Mouse (Mus musculus) heart, embryonic 16.5 days (tissue): Measurements from ENCODE around the gene Kat8. TPM values are rescaled to one million over a fixed set of nuclear protein-coding genes. Genes with fewer than 3 reads are reported as not detected.

ENCODE experiments used
- ATAC-seq: fragments of 200-750 bp; cut with Nextera tagmentation; replicated peaks from 2 replicates; pipeline ENCODE4 v1.8.0; 2017; ENCODE audit warnings: moderate number of reproducible peaks; ENCODE audit not compliant: insufficient read depth, low FRiP score; ENCODE audit errors: extremely low read depth
- H3K27ac ChIP-seq: fragments of 300-500 bp; sonication (generic); 2 replicates; pipeline ENCODE4 v1.5.1; 2014; ENCODE audit warnings: mild to moderate bottlenecking, low read length, control low read depth, moderate library complexity
- H3K27me3 ChIP-seq: fragments of 300-500 bp; sonication (generic); 2 replicates; pipeline ENCODE4 v1.6.1; 2014; ENCODE audit warnings: low read length, mixed read lengths; ENCODE audit not compliant: control insufficient read depth, insufficient read depth
- H3K36me3 ChIP-seq: fragments of 300-500 bp; sonication (generic); 2 replicates; pipeline ENCODE4 v1.6.1; 2014; ENCODE audit not compliant: control insufficient read depth, insufficient read depth
- H3K4me1 ChIP-seq: fragments of 300-500 bp; sonication (generic); 2 replicates; pipeline ENCODE4 v1.6.1; 2014; ENCODE audit warnings: low read length, mixed read lengths; ENCODE audit not compliant: control insufficient read depth, insufficient read depth
- H3K4me2 ChIP-seq: fragments of 300-500 bp; sonication (generic); 2 replicates; pipeline ENCODE4 v1.6.1; 2014; ENCODE audit warnings: low read depth, mild to moderate bottlenecking, control low read depth, low read length
- H3K4me3 ChIP-seq: fragments of 300-500 bp; sonication (generic); 2 replicates; pipeline ENCODE4 v1.5.1; 2014; ENCODE audit warnings: mild to moderate bottlenecking, control low read depth, low read length
- H3K9ac ChIP-seq: fragments of 300-500 bp; sonication (generic); 2 replicates; pipeline ENCODE4 v1.6.1; 2014; ENCODE audit warnings: low read length, control low read depth
- H3K9me3 ChIP-seq: fragments of 300-500 bp; sonication (generic); replicated peaks from 2 replicates; pipeline ENCODE4 v1.6.1; 2016; ENCODE audit warnings: low read length; ENCODE audit not compliant: control insufficient read depth
- WGBS: fragments of 180-500 bp; shearing (Covaris S2); extraction: QIAGEN DNeasy Blood & Tissue Kit; methylation state at CpG from one replicate; pipeline ENCODE4 v1.1.7; 2014; 5-methylcytosine and 5-hydroxymethylcytosine counted together
- polyA plus RNA-seq: library from polyadenylated mRNA; unstranded; fragments of >200 nt; fragmentation: Nextera tagmentation; extraction: Ambion mirVana; gene quantifications from 2 replicates; pipeline ENCODE4 v1.2.1, GENCODE M21; 2015

The Kat8 gene
- polyA plus RNA-seq, 1 experiment from 2014 or later = 30.4 TPM

- ATAC-seq = no peak
- Histone ChIP-seq H3K9ac (no peak overlapping the region), H3K9me3 (no peaks in the 10 kb centered on the region), H3K4me3 (no peak overlapping the region), H3K4me1 (no peaks in the 10 kb centered on the region), H3K27me3 (peaks cover 6% of the 10 kb centered on the region), H3K4me2 (no peak overlapping the region), H3K27ac (no peak overlapping the region), H3K36me3 (peaks cover 6% of the 10 kb centered on the region; the same call in 1 of the 2 replicates)
- 79% methylated on average over 5 of the region's 5 CpGs for WGBS
Observed at GRCm38 (mm10) chr7:127923714-127924113, 11.4 kb downstream of the Kat8 start.

DNA sequence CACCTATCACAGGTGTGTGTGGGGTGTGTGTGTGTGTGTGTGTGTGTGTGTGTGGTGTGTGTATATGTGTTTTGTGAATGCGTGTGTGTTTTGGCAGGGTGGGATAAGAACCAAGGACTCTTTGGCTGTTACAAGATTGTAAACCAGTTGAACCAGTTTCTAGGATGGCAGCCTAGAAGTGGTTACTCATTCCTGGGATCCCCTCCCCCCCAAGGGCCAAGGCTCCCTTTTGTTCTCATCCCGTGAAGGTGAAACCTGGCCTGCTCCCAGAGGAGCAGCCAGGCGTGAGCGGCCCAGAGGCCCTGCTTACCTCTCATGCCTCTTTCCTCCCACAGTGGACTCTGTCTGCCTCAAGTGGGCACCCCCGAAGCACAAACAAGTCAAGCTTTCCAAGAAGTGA, 12.9 kb downstream of the Kat8 start:
- peaks cover 12% of the 10 kb centered on the region for H3K27me3 ChIP-seq
- H3K4me2 ChIP-seq = no peak overlapping the region
- 67% methylated on average over 5 of the region's 5 CpGs for WGBS
- no peak overlapping the region for H3K4me3 ChIP-seq
- peaks cover 3% of the 10 kb centered on the region; the same call in 1 of the 2 replicates for H3K4me1 ChIP-seq
- H3K27ac ChIP-seq = no peak overlapping the region
- peaks cover 6% of the 10 kb centered on the region; the same call in 1 of the 2 replicates for H3K36me3 ChIP-seq
- no peak for ATAC-seq
- no peaks in the 10 kb centered on the region for H3K9me3 ChIP-seq
- no peak overlapping the region for H3K9ac ChIP-seq

DNA sequence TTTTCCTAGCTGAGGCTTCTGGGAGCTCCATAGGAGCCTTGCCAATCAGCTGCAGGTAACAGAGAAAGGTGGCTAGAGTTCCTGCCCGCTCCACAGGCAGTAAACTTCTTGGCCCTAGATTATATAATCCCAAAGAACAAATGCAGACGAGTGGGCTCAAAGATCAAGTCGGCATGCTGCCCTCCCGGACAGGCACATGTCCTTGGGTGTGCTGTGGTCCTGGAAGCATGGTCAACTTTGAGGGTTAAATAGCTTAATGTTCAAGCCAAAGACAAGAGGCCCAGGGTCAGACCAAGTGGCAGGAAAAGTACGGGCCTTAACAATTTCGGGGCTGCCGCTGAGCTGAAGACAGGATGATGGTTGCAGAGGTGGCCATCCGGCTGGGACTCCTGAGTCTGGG, 13.8 kb downstream of the Kat8 start:
- no peak overlapping the region for H3K4me3 ChIP-seq
- peaks cover 6% of the 10 kb centered on the region; the same call in 1 of the 2 replicates for H3K36me3 ChIP-seq
- 90% methylated on average over 8 of the region's 8 CpGs for WGBS
- no peak for ATAC-seq
- H3K9ac ChIP-seq = no peak overlapping the region
- H3K4me1 ChIP-seq = peaks cover 3% of the 10 kb centered on the region; the same call in 1 of the 2 replicates
- no peak overlapping the region for H3K4me2 ChIP-seq
- no peaks in the 10 kb centered on the region for H3K9me3 ChIP-seq
- H3K27ac ChIP-seq = no peak overlapping the region
- H3K27me3 ChIP-seq = peaks cover 12% of the 10 kb centered on the region

DNA sequence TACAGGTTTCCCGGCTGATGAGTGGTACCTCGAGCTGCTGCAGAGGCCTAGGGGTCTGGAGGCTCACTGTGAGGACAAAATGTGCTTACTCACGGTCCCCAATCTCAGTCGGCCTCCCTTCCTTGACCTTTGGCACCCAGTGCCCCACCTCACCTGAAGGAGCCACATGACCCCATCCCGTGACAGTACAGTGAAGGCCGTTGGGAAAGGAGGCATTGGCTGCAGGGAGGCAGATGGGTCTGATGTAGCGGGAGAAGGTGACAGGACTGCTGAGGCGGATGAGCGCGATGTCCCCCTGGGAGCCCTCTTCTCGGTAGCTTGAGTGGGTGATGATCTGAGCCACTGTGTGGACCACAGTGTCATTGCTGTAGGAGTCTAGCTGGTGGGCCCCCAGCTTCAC, 14.5 kb downstream of the Kat8 start:
- H3K27me3 ChIP-seq = peaks cover 12% of the 10 kb centered on the region
- 82% methylated on average over 11 of the region's 11 CpGs for WGBS
- no peaks in the 10 kb centered on the region for H3K9me3 ChIP-seq
- no peak overlapping the region for H3K4me3 ChIP-seq
- no peak overlapping the region for H3K9ac ChIP-seq
- no peak overlapping the region for H3K27ac ChIP-seq
- no peak overlapping the region for H3K4me2 ChIP-seq
- H3K36me3 ChIP-seq = peaks cover 6% of the 10 kb centered on the region; the same call in 1 of the 2 replicates
- no peak for ATAC-seq
- peaks cover 7% of the 10 kb centered on the region; the same call in 1 of the 2 replicates for H3K4me1 ChIP-seq

DNA sequence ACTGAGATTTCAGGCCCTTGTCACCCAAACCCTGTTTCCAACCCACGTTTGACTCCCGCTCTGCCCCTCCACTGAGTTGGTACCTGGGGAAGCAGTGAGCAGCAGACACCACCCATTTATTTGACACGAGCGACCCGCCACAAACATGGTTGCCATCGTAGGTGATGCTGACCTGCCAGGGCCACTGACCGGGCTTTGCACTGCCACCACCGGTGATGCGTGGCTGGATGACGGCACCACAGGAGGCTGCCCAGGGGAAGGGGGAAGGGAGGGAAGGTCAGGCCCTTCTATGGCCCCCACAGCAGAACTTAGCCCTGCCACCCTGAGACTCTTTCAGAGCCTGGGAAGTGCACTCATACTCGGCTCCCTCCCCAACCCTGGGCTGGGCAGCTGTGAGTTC, 15.4 kb downstream of the Kat8 start:
- Histone ChIP-seq H3K9me3 (no peaks in the 10 kb centered on the region), H3K4me3 (no peak overlapping the region), H3K27me3 (peaks cover 12% of the 10 kb centered on the region), H3K4me2 (no peak overlapping the region; the same call in 1 of the 2 replicates), H3K9ac (no peak overlapping the region), H3K27ac (no peak overlapping the region), H3K4me1 (peaks cover 7% of the 10 kb centered on the region; the same call in 1 of the 2 replicates), H3K36me3 (peaks cover 6% of the 10 kb centered on the region; the same call in 1 of the 2 replicates)
- WGBS = 86% methylated on average over 11 of the region's 11 CpGs
- no peak for ATAC-seq

- no peak for ATAC-seq
- Histone ChIP-seq H3K4me1 (peaks cover 7% of the 10 kb centered on the region; the same call in 1 of the 2 replicates), H3K4me2 (peak overlapping the region; percentile 55; the same call in 1 of the 2 replicates), H3K9me3 (no peaks in the 10 kb centered on the region), H3K36me3 (peaks cover 6% of the 10 kb centered on the region; the same call in 1 of the 2 replicates), H3K27me3 (peaks cover 12% of the 10 kb centered on the region), H3K4me3 (no peak overlapping the region; the same call in 1 of the 2 replicates), H3K27ac (no peak overlapping the region), H3K9ac (no peak overlapping the region)
- WGBS = 46% methylated on average over 5 of the region's 5 CpGs
Observed at GRCm38 (mm10) chr7:127928596-127928995, 16.3 kb downstream of the Kat8 start.

DNA sequence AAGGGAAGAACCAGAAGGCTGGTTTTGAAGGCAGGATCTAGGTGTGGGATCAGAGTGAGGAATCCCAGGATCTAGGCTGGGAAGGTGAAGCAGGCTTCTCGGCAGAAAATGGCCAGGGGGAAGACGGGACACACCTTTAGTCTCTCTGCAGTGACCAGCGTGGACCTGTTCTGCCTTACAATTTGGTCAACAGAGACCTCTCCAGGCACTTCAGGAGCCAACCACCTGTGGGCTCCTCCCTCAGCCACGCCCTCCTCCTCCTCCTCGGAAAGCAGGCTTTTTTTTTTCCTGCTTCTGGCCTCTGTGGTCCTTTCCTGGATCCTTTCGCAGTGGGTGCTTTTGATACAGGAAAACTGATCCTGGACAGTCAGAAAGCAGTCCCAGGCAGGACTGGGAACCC, 17.6 kb downstream of the Kat8 start, which contains the start of gene Prss8:
Gene Prss8, minus strand, starts transcription at position 182 of the 400 bp plus-strand sequence.
- Histone ChIP-seq H3K9me3 (no peaks in the 10 kb centered on the region), H3K9ac (peak within 1 kb of the TSS; percentile 61), H3K36me3 (peaks cover 1% of the 10 kb centered on the region; the same call in 1 of the 2 replicates), H3K4me2 (peak within 1 kb of the TSS; percentile 55), H3K27me3 (peaks cover 12% of the 10 kb centered on the region), H3K4me1 (peaks cover 7% of the 10 kb centered on the region; the same call in 1 of the 2 replicates), H3K4me3 (peak within 1 kb of the TSS; percentile 36), H3K27ac (no peak within 1 kb of the TSS)
- WGBS = 16% methylated on average over 6 of the region's 6 CpGs
- no peak for ATAC-seq

GRCm38 (mm10) chr7:127930636-127931035, 18.3 kb downstream of the Kat8 start:
- Histone ChIP-seq H3K9ac (no peak overlapping the region), H3K9me3 (no peaks in the 10 kb centered on the region), H3K27ac (no peak overlapping the region), H3K36me3 (no peaks in the 10 kb centered on the region; the same call in 1 of the 2 replicates), H3K4me1 (peaks cover 7% of the 10 kb centered on the region; the same call in 1 of the 2 replicates), H3K4me3 (no peak overlapping the region), H3K4me2 (no peak overlapping the region), H3K27me3 (peaks cover 12% of the 10 kb centered on the region)
- 78% methylated on average over 5 of the region's 5 CpGs for WGBS
- no peak for ATAC-seq

DNA sequence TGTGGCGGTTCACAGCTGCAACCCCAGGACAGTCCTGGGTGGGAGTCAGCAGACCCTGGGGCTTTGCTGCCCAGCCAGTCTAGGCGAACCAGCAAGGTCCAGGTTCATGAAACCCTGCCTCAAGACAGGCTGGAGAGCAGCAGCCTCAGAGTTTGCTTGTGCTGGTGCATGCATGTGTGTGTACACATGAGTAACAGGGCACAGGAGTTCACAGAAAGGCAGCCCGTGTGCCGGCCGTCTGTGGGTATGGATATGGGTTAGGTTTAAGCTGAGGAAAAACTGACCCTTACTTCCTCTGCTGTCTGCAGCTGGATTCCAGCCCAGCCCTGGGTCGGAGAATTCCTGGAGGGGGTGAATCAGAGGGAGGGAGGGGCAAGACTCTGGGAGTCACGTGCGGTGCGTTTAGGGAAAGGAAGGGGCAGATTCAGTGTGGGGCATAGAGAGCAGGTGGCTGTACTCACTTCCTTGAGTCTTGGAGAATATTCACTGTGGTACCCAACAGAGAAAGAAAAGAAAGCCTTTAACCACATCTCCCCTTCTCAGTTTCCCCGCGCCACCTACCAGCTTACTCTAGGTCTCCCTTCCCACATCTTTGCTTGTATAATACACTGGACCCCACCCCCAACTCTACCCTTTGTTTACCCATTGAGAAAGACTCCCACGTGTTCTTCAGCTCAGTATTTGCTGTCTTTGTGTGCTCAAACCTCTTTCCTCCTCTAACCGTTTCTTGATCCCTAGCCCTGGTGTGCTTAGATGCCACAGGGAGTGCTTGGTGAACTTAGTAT, 19.2 kb downstream of the Kat8 start:
- Histone ChIP-seq H3K4me3 (no peak overlapping the region), H3K36me3 (no peaks in the 10 kb centered on the region; the same call in 1 of the 2 replicates), H3K4me1 (peaks cover 13% of the 10 kb centered on the region; the same call in 1 of the 2 replicates), H3K27me3 (peaks cover 12% of the 10 kb centered on the region), H3K4me2 (peak overlapping the region; percentile 5; the same call in 1 of the 2 replicates), H3K27ac (peak overlapping the region; percentile 32), H3K9ac (peak overlapping the region; percentile 30; the same call in 1 of the 2 replicates), H3K9me3 (no peaks in the 10 kb centered on the region)
- WGBS = 36% methylated on average over 13 of the region's 13 CpGs
- ATAC-seq = no peak; the same call in 1 of the 2 replicates
